Comparison of ENCODE assay signal across 17 mouse cellular contexts in the genomic region with DNA sequence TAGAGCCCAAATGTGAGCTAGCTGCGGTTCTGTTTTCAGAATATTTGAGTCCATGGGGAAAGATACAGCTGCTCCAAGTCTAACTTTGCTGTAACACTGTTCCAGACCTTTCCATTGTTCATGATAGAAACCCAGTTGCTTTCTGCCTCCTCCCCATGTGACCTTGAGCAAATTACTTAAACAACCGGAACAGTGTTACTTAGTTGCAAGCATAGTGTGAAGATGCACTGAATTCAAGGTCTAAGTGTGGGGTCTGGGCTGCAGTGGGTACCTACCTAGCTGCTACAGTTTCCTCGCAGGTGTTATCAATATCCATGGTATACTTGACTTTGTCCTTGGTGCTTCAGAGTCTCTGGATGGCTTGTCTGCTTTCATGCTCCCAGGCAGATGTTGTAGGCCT. TPM values are rescaled to one million over a fixed set of nuclear protein-coding genes. Genes with fewer than 3 reads are reported as not detected.
DNase-seq lines count a peak whose midpoint lies in the region; ATAC-seq and TF ChIP-seq lines count a peak whose summit lies in the region.
"Had no signal": no experiment of that assay in that cellular context is flagged by ENCODE, and none has a peak within 500 bp of the region (broad histone marks: within the 10 kb centered on the region; RNA-seq: fewer than 3 reads in every experiment).

No protein-coding gene starts in this region.

- H3K27ac ChIP-seq in hindbrain, embryonic 12.5 days: no peak overlapping the region
- H3K27ac ChIP-seq in hindbrain, embryonic 10.5 days: no peak overlapping the region
- no peak overlapping the region for H3K27ac ChIP-seq in neural tube, embryonic 12.5 days
- peak overlapping the region; percentile 95; the same call in 1 of the 2 replicates for H3K27ac ChIP-seq in midbrain, embryonic 13.5 days
- no peak overlapping the region; the same call in none of the 2 replicates for H3K27ac ChIP-seq in kidney, adult 2 months (ENCODE audit: insufficient read depth, low read depth, low read length)
- H3K27ac ChIP-seq: heart, embryonic 13.5 days; limb, embryonic 15.5 days; lung, embryonic 15.5 days had no signal

- no peaks in the 10 kb centered on the region for H3K36me3 ChIP-seq in hindbrain, embryonic 12.5 days
- H3K36me3 ChIP-seq in hindbrain, embryonic 10.5 days: no peaks in the 10 kb centered on the region
- no peaks in the 10 kb centered on the region for H3K36me3 ChIP-seq in neural tube, embryonic 12.5 days
- no peaks in the 10 kb centered on the region for H3K36me3 ChIP-seq in midbrain, embryonic 13.5 days
- no peaks in the 10 kb centered on the region for H3K36me3 ChIP-seq in kidney, adult 2 months (ENCODE audit: control insufficient read depth, insufficient read depth, low read length)
- H3K36me3 ChIP-seq: G1E; heart, embryonic 13.5 days; limb, embryonic 15.5 days; lung, embryonic 15.5 days had no signal

- TF ChIP-seq CTCF in kidney, adult 2 months (conservative IDR thresholded peaks at IDR 0.05; ENCODE audit: insufficient read depth, insufficient read length, low read depth, low read length): no peak

- no peaks in the 10 kb centered on the region for H3K9me3 ChIP-seq in hindbrain, embryonic 12.5 days (replicated peaks)
- no peaks in the 10 kb centered on the region for H3K9me3 ChIP-seq in hindbrain, embryonic 10.5 days
- H3K9me3 ChIP-seq in neural tube, embryonic 12.5 days: no peaks in the 10 kb centered on the region
- H3K9me3 ChIP-seq in midbrain, embryonic 13.5 days: no peaks in the 10 kb centered on the region
- H3K9me3 ChIP-seq: heart, embryonic 13.5 days; limb, embryonic 15.5 days; lung, embryonic 15.5 days had no signal

- H3K27me3 ChIP-seq in hindbrain, embryonic 12.5 days: no peaks in the 10 kb centered on the region
- peaks cover 14% of the 10 kb centered on the region for H3K27me3 ChIP-seq in hindbrain, embryonic 10.5 days (ENCODE audit: insufficient read depth, poor library complexity, severe bottlenecking)
- no peaks in the 10 kb centered on the region for H3K27me3 ChIP-seq in neural tube, embryonic 12.5 days (replicated peaks)
- no peaks in the 10 kb centered on the region for H3K27me3 ChIP-seq in midbrain, embryonic 13.5 days
- no peaks in the 10 kb centered on the region for H3K27me3 ChIP-seq in kidney, adult 2 months (replicated peaks; ENCODE audit: control insufficient read depth, insufficient read depth, low read length)
- H3K27me3 ChIP-seq: heart, embryonic 13.5 days; limb, embryonic 15.5 days; lung, embryonic 15.5 days had no signal

- no peak for DNase-seq in hindbrain, embryonic 10.5 days (ENCODE audit: low spot score)
- no peak for DNase-seq in neural tube, embryonic 10.5 days (ENCODE audit: extremely low spot score, low spot score)
- peak; percentile 79 for DNase-seq in testis, postnatal 14 days (ENCODE audit: low spot score)
- DNase-seq in gastrocnemius, postnatal 4 days (ENCODE audit: low spot score in 2 of 2): no peak
- no peak for DNase-seq in kidney, adult 2 months
- DNase-seq: B cell, adult 2 months; gastrocnemius, adult 2 months; kidney, adult 11 months; layer of hippocampus, adult 9-11 months; thymus, postnatal 25 days had no signal

- peaks cover 24% of the 10 kb centered on the region for H3K4me1 ChIP-seq in hindbrain, embryonic 12.5 days
- H3K4me1 ChIP-seq in hindbrain, embryonic 10.5 days (replicated peaks): peaks cover 35% of the 10 kb centered on the region
- H3K4me1 ChIP-seq in neural tube, embryonic 12.5 days: peaks cover 25% of the 10 kb centered on the region
- peaks cover 36% of the 10 kb centered on the region for H3K4me1 ChIP-seq in midbrain, embryonic 13.5 days (replicated peaks)
- peaks cover 9% of the 10 kb centered on the region; the same call in 1 of the 2 replicates for H3K4me1 ChIP-seq in kidney, adult 2 months (ENCODE audit: control insufficient read depth, insufficient read depth, low read length)

- WGBS in hindbrain, embryonic 12.5 days: 78% methylated on average over 3 of the region's 3 CpGs
- WGBS in hindbrain, embryonic 10.5 days: 81% methylated on average over 3 of the region's 3 CpGs
- WGBS in neural tube, embryonic 12.5 days: 75% methylated on average over 3 of the region's 3 CpGs
- 79% methylated on average over 3 of the region's 3 CpGs for WGBS in midbrain, embryonic 13.5 days
- 88% methylated on average over 3 of the region's 3 CpGs for WGBS in kidney, adult 2 months

- H3K4me3 ChIP-seq in hindbrain, embryonic 12.5 days: no peak overlapping the region
- H3K4me3 ChIP-seq in hindbrain, embryonic 10.5 days: no peak overlapping the region
- no peak overlapping the region for H3K4me3 ChIP-seq in neural tube, embryonic 12.5 days
- 0 out of 2 replicates have a peak overlapping the region, but pooled peaks have one; percentile 95 for H3K4me3 ChIP-seq in midbrain, embryonic 13.5 days (replicated peaks)
- H3K4me3 ChIP-seq in kidney, adult 2 months (ENCODE audit: insufficient read depth, low read depth, low read length): no peak overlapping the region

- peak overlapping the region; percentile 56 for H3K4me2 ChIP-seq in hindbrain, embryonic 12.5 days (replicated peaks)
- H3K4me2 ChIP-seq in neural tube, embryonic 12.5 days (replicated peaks): peak overlapping the region; percentile 76; the same call in 1 of the 2 replicates
- H3K4me2 ChIP-seq in midbrain, embryonic 13.5 days (replicated peaks): peak overlapping the region; percentile 62

- no peak for ATAC-seq in hindbrain, embryonic 12.5 days (ENCODE audit: low FRiP score)
- ATAC-seq in neural tube, embryonic 12.5 days (ENCODE audit: low FRiP score, low read depth): no peak
- no peak for ATAC-seq in midbrain, embryonic 13.5 days

- TF ChIP-seq POLR2A in kidney, adult 2 months (IDR thresholded peaks at IDR 0.05; ENCODE audit: low read depth, low read length): no peak

- H3K9ac ChIP-seq in hindbrain, embryonic 12.5 days: no peak overlapping the region
- H3K9ac ChIP-seq in neural tube, embryonic 12.5 days: no peak overlapping the region
- H3K9ac ChIP-seq in midbrain, embryonic 13.5 days (replicated peaks): no peak overlapping the region; the same call in 1 of the 2 replicates
- H3K9ac ChIP-seq: limb, embryonic 15.5 days had no signal

RNA-seq across cellular contexts. Expression of gene Dock7, which starts 1.3 kb away (rescaled TPM):
- polyA plus RNA-seq in hindbrain, embryonic 12.5 days (2016; fragmentation: Nextera tagmentation; extraction: Ambion mirVana): 120 and 130 TPM in 2 replicates
- polyA plus RNA-seq in hindbrain, embryonic 10.5 days (2016; fragmentation: Nextera tagmentation; extraction: Ambion mirVana): 74.6 TPM in 2 replicates
- 101 and 106 TPM in 2 replicates for polyA plus RNA-seq in neural tube, embryonic 12.5 days (2016; fragmentation: Nextera tagmentation; extraction: Ambion mirVana)
- 94.5 and 95.6 TPM in 2 replicates for polyA plus RNA-seq in midbrain, embryonic 13.5 days (2015; fragmentation: Nextera tagmentation; extraction: Ambion mirVana)
- total RNA-seq in gastrocnemius, postnatal 4 days (2021): 10 to 100 TPM; 57.9 to 63.0 TPM
- polyA plus RNA-seq in kidney, adult 2 months (2012; rRNA removed): 20.6 and 21.9 TPM in 2 replicates
- polyA plus RNA-seq: G1E had no signal
